Mouse (Mus musculus) lung, embryonic 14.5 days (tissue): ENCODE data around the gene Zfp202. TPM values are rescaled to one million over a fixed set of nuclear protein-coding genes. Genes with fewer than 3 reads are reported as not detected.

Source experiments
- ATAC-seq: fragments of 200-750 bp; cut with Nextera tagmentation; 2 replicates; pipeline ENCODE4 v1.8.0; 2017; ENCODE audit warnings: mild to moderate bottlenecking, moderate TSS enrichment, moderate library complexity; ENCODE audit not compliant: insufficient read depth
- DNase-seq: peaks from one replicate; pipeline ENCODE4 v3.0.0-alpha.2; 2015
- H3K27ac ChIP-seq: fragments of 300-500 bp; sonication (generic); 2 replicates; pipeline ENCODE4 v1.5.1; 2014; ENCODE audit warnings: low read depth, mild to moderate bottlenecking, moderate library complexity
- H3K27me3 ChIP-seq: fragments of 300-500 bp; sonication (generic); 2 replicates; pipeline ENCODE4 v1.6.1; 2014; ENCODE audit warnings: low read length, control low read depth; ENCODE audit not compliant: insufficient read depth
- H3K36me3 ChIP-seq: fragments of 300-500 bp; sonication (generic); 2 replicates; pipeline ENCODE4 v1.6.1; 2014; ENCODE audit warnings: control low read depth; ENCODE audit not compliant: insufficient read depth
- H3K4me1 ChIP-seq: fragments of 300-500 bp; sonication (generic); 2 replicates; pipeline ENCODE4 v1.6.1; 2014; ENCODE audit warnings: antibody characterized with exemption, control low read depth; ENCODE audit not compliant: insufficient read depth
- H3K4me2 ChIP-seq: fragments of 300-500 bp; sonication (generic); 2 replicates; pipeline ENCODE4 v1.6.1; 2014; ENCODE audit warnings: mild to moderate bottlenecking
- H3K4me3 ChIP-seq: fragments of 300-500 bp; sonication (generic); 2 replicates; pipeline ENCODE4 v1.5.1; 2014; ENCODE audit warnings: low read depth, low read length
- H3K9ac ChIP-seq: fragments of 300-500 bp; sonication (generic); 2 replicates; pipeline ENCODE4 v1.6.1; 2014
- H3K9me3 ChIP-seq: fragments of 300-500 bp; sonication (generic); 2 replicates; pipeline ENCODE4 v1.6.1; 2016; ENCODE audit warnings: low read depth, low read length, control low read depth
- CTCF ChIP-seq: IDR thresholded peaks from 2 replicates; pipeline ENCODE4 v1.5.1; 2016; ENCODE audit warnings: antibody characterized with exemption, low read depth
- WGBS: fragments of 180-500 bp; shearing (Covaris S2); extraction: QIAGEN DNeasy Blood & Tissue Kit; methylation state at CpG from one replicate; pipeline ENCODE4 v1.1.7; 2014; 5-methylcytosine and 5-hydroxymethylcytosine counted together
- polyA plus RNA-seq: library from polyadenylated mRNA; unstranded; fragments of >200 nt; fragmentation: Nextera tagmentation; extraction: Ambion mirVana; gene quantifications from 2 replicates; pipeline ENCODE4 v1.2.1, GENCODE M21; 2014

The Zfp202 gene
- polyA plus RNA-seq, 1 experiment from 2014 or later, result 5.0 TPM

DNA sequence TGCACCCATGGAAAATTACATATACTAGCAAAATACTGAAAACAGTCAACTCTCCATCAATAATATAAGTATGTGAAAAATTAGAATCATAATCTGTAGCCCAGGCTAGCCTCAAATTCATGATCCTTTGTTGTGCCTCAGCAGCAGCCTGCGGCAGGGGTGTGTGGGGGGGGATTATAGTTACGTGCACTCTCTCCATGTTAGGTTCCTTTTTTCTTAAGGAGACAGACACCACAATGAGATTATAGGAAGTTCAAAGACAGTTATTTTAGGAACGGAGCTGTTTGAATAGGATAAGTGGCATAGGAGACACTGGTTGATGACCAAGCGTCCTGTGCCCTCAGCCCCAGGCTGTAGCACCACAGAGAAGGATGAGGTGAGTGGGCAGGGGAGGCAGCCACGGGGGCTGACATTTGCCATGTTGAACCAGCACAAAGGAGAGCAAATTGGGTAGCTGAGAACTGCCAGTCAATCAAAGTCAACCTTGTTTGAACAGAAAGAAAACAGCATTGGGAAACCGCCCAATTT lies 36.8 kb downstream of the Zfp202 start:
- Histone ChIP-seq H3K9ac (no peak overlapping the region), H3K4me2 (no peak overlapping the region), H3K27me3 (no peaks in the 10 kb centered on the region), H3K9me3 (no peaks in the 10 kb centered on the region), H3K4me1 (no peaks in the 10 kb centered on the region), H3K4me3 (no peak overlapping the region), H3K27ac (no peak overlapping the region), H3K36me3 (no peaks in the 10 kb centered on the region)
- ATAC-seq (no peak), DNase-seq (no peak)
- WGBS, result 55% methylated on average over 6 of the region's 6 CpGs
- TF ChIP-seq CTCF, result no peak

DNA sequence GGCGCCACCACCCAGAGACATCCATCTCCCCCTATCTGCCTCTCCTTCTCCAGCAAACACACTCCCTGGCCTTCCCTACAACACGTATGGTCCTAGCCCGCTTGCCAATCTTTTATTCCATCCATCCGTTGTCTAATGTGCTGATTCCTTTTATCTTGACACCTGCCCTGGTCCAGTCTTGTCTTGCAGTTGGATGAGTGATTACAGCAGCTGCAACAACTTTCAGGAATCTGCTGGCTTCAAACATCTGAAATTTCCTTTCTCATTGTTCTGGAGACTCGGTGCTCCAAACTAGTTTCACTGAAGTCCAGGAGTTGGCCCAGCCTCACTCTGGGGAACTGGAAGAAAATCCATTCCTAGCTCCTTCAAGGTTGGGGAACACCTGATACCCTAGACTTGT lies 37.4 kb downstream of the Zfp202 start:
- H3K27ac ChIP-seq, result no peak overlapping the region
- H3K4me1 ChIP-seq, result no peaks in the 10 kb centered on the region
- no peak overlapping the region for H3K4me2 ChIP-seq
- H3K9ac ChIP-seq, result no peak overlapping the region
- DNase-seq, result no peak
- no peaks in the 10 kb centered on the region for H3K9me3 ChIP-seq
- H3K4me3 ChIP-seq, result no peak overlapping the region
- no peak for ATAC-seq
- H3K27me3 ChIP-seq, result no peaks in the 10 kb centered on the region
- no peaks in the 10 kb centered on the region for H3K36me3 ChIP-seq
- 49% methylated on average over 5 of the region's 5 CpGs for WGBS
- TF ChIP-seq CTCF, result no peak

- H3K27me3 ChIP-seq, result no peaks in the 10 kb centered on the region
- no peaks in the 10 kb centered on the region for H3K36me3 ChIP-seq
- H3K27ac ChIP-seq, result no peak overlapping the region
- no peak overlapping the region for H3K9ac ChIP-seq
- H3K4me1 ChIP-seq, result no peaks in the 10 kb centered on the region
- H3K9me3 ChIP-seq, result no peaks in the 10 kb centered on the region
- WGBS, result 72% methylated on average over 3 of the region's 3 CpGs
- TF ChIP-seq CTCF, result no peak
- no peak overlapping the region for H3K4me2 ChIP-seq
- H3K4me3 ChIP-seq, result no peak overlapping the region
- DNase-seq, result no peak
- no peak for ATAC-seq
Observed at GRCm38 (mm10) chr9:40231019-40231418, 38.9 kb downstream of the Zfp202 start.

GRCm38 (mm10) chr9:40234233-40235072 lies 42.3 kb downstream of the Zfp202 start:
- DNase-seq, result no peak
- Histone ChIP-seq H3K27ac (no peak overlapping the region), H3K36me3 (no peaks in the 10 kb centered on the region), H3K4me3 (no peak overlapping the region), H3K9me3 (no peaks in the 10 kb centered on the region), H3K4me2 (no peak overlapping the region), H3K4me1 (no peaks in the 10 kb centered on the region), H3K9ac (no peak overlapping the region), H3K27me3 (no peaks in the 10 kb centered on the region)
- no peak for ATAC-seq
- WGBS, result 64% methylated on average over 10 of the region's 10 CpGs
- TF ChIP-seq CTCF, result no peak

DNA sequence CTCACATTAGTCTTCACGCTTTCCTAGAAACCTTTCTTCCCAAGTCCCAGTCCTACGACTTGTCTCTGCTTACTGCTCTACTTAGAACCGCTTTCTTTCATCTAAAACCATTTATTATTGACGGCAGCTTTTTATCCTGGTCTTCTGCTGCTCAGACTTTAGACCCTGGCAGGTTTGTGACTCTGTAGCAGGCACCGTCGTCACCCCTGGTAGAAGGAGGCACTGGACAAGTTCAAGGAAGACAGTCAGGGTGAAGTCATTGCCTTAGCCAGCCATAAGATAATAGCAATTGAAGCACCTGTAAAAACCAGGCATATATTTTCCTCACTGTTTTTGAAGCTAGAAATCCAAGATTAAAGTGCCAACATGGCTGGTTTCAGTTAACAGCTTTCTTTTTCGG lies 43.1 kb downstream of the Zfp202 start:
- no peak overlapping the region for H3K4me3 ChIP-seq
- no peak for TF ChIP-seq CTCF
- no peak overlapping the region for H3K27ac ChIP-seq
- 0 out of 2 replicates have a peak, but pooled peaks cover under 1% of the 10 kb centered on the region for H3K27me3 ChIP-seq
- no peaks in the 10 kb centered on the region for H3K4me1 ChIP-seq
- no peak for DNase-seq
- H3K36me3 ChIP-seq, result no peaks in the 10 kb centered on the region
- no peak overlapping the region for H3K4me2 ChIP-seq
- H3K9me3 ChIP-seq, result no peaks in the 10 kb centered on the region
- whole genome bisulfite sequencing, result 80% methylated on average over 7 of the region's 7 CpGs
- no peak overlapping the region for H3K9ac ChIP-seq
- no peak for ATAC-seq

DNA sequence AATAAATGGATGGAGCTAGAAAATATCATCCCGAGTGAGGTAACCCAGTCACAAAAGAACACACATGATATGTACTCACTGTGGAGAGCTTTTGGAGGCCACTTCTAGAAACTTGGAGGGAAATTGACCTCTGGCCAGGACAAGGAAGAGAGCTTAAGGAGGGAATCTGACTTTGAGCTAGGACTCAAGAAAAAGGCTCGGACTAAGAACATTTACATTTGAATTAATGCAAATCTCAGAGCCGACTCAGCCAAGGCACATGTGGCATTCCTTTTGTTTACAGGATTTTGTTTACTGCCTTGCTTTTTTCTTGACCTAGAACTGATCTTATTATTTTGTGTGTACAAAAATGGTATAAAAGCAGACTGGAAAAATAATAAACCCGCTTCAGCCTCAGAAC lies 47.6 kb downstream of the Zfp202 start:
- no peaks in the 10 kb centered on the region for H3K4me1 ChIP-seq
- no peak overlapping the region for H3K4me3 ChIP-seq
- H3K36me3 ChIP-seq, result no peaks in the 10 kb centered on the region
- 36% methylated on average over 4 of the region's 4 CpGs for WGBS
- no peak overlapping the region for H3K27ac ChIP-seq
- DNase-seq (no peak), ATAC-seq (no peak)
- no peak overlapping the region for H3K4me2 ChIP-seq
- H3K9ac ChIP-seq, result no peak overlapping the region
- H3K27me3 ChIP-seq, result 0 out of 2 replicates have a peak, but pooled peaks cover 5% of the 10 kb centered on the region
- H3K9me3 ChIP-seq, result no peaks in the 10 kb centered on the region
- no peak for TF ChIP-seq CTCF

DNA sequence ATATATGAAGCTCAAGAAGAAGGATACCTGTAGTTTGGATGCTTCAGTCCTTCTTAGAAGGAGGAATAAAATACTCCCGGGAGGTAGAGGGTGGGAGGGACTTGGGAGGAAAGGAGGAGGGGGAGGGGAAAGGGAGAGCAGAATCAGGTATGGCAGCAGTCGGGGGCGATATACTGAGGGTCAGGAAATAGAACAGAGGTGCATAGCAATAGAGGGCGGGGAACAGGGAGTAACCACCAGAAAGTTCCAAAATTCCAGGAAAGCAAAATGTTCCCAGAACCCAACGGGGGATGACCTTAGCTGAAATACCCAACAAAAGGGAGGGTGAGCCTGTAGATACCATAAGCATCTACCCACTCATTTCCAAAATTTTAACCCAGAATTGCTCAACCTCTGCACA lies 48.2 kb downstream of the Zfp202 start:
- 27% methylated on average over 5 of the region's 5 CpGs for WGBS
- H3K4me2 ChIP-seq, result no peak overlapping the region
- H3K36me3 ChIP-seq, result no peaks in the 10 kb centered on the region
- H3K9me3 ChIP-seq, result no peaks in the 10 kb centered on the region
- no peak overlapping the region for H3K9ac ChIP-seq
- TF ChIP-seq CTCF, result no peak
- DNase-seq (no peak), ATAC-seq (no peak)
- no peak overlapping the region for H3K27ac ChIP-seq
- no peak overlapping the region for H3K4me3 ChIP-seq
- 0 out of 2 replicates have a peak, but pooled peaks cover 5% of the 10 kb centered on the region for H3K27me3 ChIP-seq
- no peaks in the 10 kb centered on the region for H3K4me1 ChIP-seq
